Comparison of ENCODE assay signal across 18 mouse cellular contexts in genomic region chr4:31993386-31993785, GRCm38 (mm10).
"Had no signal": no experiment of that assay in that cellular context is flagged by ENCODE, and none has a peak within 500 bp of the region (broad histone marks: within the 10 kb centered on the region; RNA-seq: fewer than 3 reads in every experiment).

No protein-coding gene starts in this region.

- DNase-seq: lung, adult 18-20 months; lung, embryonic 14.5 days; lung, postnatal 10 days; lung, postnatal 4 days; retina, postnatal 1 day; right cerebral cortex, adult 18-20 months; right cerebral cortex, postnatal 25 days; right cerebral cortex, postnatal 4 days; spleen, adult 18-20 months; thymus, adult 18-20 months; thymus, postnatal 14 days; thymus, postnatal 36 days had no signal

- ATAC-seq: midbrain, embryonic 13.5 days; midbrain, embryonic 15.5 days had no signal

- H3K27ac ChIP-seq: midbrain, embryonic 10.5 days; midbrain, embryonic 13.5 days; midbrain, embryonic 15.5 days; neural tube, embryonic 13.5 days; neural tube, embryonic 15.5 days had no signal

- H3K9ac ChIP-seq: lung, embryonic 14.5 days; midbrain, embryonic 13.5 days; midbrain, embryonic 15.5 days; neural tube, embryonic 13.5 days; neural tube, embryonic 15.5 days had no signal

- H3K4me3 ChIP-seq: midbrain, embryonic 10.5 days; midbrain, embryonic 13.5 days; midbrain, embryonic 15.5 days; myocyte; neural tube, embryonic 13.5 days; neural tube, embryonic 15.5 days had no signal

- H3K4me2 ChIP-seq: lung, embryonic 14.5 days; midbrain, embryonic 13.5 days; midbrain, embryonic 15.5 days; neural tube, embryonic 13.5 days; neural tube, embryonic 15.5 days had no signal

- H3K9me3 ChIP-seq: midbrain, embryonic 10.5 days; midbrain, embryonic 13.5 days; midbrain, embryonic 15.5 days; neural tube, embryonic 13.5 days; neural tube, embryonic 15.5 days had no signal

- H3K4me1 ChIP-seq: midbrain, embryonic 10.5 days; midbrain, embryonic 13.5 days; midbrain, embryonic 15.5 days; neural tube, embryonic 13.5 days; neural tube, embryonic 15.5 days had no signal

- H3K27me3 ChIP-seq: midbrain, embryonic 13.5 days; midbrain, embryonic 15.5 days; neural tube, embryonic 13.5 days; neural tube, embryonic 15.5 days had no signal
